Comparison of ENCODE assay signal across 9 mouse cellular contexts in the genomic region with DNA sequence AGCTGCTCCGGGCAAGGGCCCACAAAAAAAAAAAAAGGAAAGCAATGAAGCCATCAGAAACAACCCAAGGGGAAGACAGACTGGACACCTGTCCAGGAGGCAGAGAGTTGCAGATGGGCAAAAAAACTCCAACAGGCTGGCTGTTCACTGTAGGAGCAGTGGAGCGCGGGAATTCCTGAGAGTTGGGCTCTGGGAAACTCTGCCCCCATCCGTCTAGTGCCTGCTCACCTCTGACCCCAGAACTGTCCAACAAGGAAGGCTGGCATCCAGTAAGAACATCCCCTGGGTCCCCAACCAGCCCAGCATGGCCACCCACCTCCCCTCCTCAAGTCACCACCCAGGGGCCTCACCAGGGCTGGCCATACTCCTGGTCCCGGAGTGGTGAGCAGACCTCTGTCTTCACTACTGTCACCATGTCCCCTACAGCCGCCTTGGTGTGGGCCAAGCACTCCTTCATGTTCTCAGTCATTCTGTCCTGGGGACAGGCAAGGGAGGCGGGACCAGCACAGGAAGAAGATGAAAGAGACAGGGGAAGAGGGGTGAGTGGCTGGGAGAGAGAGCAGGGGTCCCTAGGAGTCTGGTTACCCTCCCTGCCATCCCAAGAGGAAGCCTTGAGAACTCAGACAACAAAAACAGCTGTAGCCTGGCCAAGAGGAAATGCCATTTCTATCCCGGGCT. TPM values are rescaled to one million over a fixed set of nuclear protein-coding genes. Genes with fewer than 3 reads are reported as not detected.
A peak's percentile ranks its signal among the peaks of the same experiment; 100 is the strongest.
DNase-seq lines count a peak whose midpoint lies in the region; ATAC-seq and TF ChIP-seq lines count a peak whose summit lies in the region.
"Had no signal": no experiment of that assay in that cellular context is flagged by ENCODE, and none has a peak within 500 bp of the region (broad histone marks: within the 10 kb centered on the region; RNA-seq: fewer than 3 reads in every experiment).

No protein-coding gene starts in this region.

- 59% methylated on average over 8 of the region's 8 CpGs for WGBS in heart, embryonic 10.5 days
- 73% methylated on average over 8 of the region's 8 CpGs for WGBS in heart, adult 2 months
- 57% methylated on average over 8 of the region's 8 CpGs for WGBS in intestine, embryonic 15.5 days
- WGBS in midbrain, embryonic 10.5 days = 60% methylated on average over 8 of the region's 8 CpGs

- peak overlapping the region; percentile 79 for H3K4me3 ChIP-seq in heart, embryonic 10.5 days
- no peak overlapping the region for H3K4me3 ChIP-seq in heart, adult 2 months
- peak overlapping the region; percentile 63 for H3K4me3 ChIP-seq in intestine, embryonic 15.5 days (replicated peaks)
- H3K4me3 ChIP-seq in midbrain, embryonic 10.5 days = peak overlapping the region; percentile 65
- H3K4me3 ChIP-seq: myocyte had no signal

- peak overlapping the region; percentile 92 for H3K4me2 ChIP-seq in intestine, embryonic 15.5 days (replicated peaks)

- H3K36me3 ChIP-seq in heart, embryonic 10.5 days = peaks cover 32% of the 10 kb centered on the region
- H3K36me3 ChIP-seq in heart, adult 2 months (ENCODE audit: control insufficient read depth, insufficient read depth, low read length) = no peaks in the 10 kb centered on the region
- peaks cover 27% of the 10 kb centered on the region; the same call in 1 of the 2 replicates for H3K36me3 ChIP-seq in intestine, embryonic 15.5 days
- H3K36me3 ChIP-seq in midbrain, embryonic 10.5 days = peaks cover 32% of the 10 kb centered on the region

- no peaks in the 10 kb centered on the region for H3K27me3 ChIP-seq in heart, embryonic 10.5 days (ENCODE audit: insufficient read depth, poor library complexity, severe bottlenecking)
- H3K27me3 ChIP-seq in heart, adult 2 months (ENCODE audit: control insufficient read depth, insufficient read depth, low read length) = no peaks in the 10 kb centered on the region
- no peaks in the 10 kb centered on the region for H3K27me3 ChIP-seq in intestine, embryonic 15.5 days (replicated peaks)
- peaks cover 18% of the 10 kb centered on the region for H3K27me3 ChIP-seq in midbrain, embryonic 10.5 days (ENCODE audit: low read depth, poor library complexity, severe bottlenecking)

- H3K9me3 ChIP-seq in heart, embryonic 10.5 days = no peaks in the 10 kb centered on the region
- H3K9me3 ChIP-seq in intestine, embryonic 15.5 days = no peaks in the 10 kb centered on the region
- H3K9me3 ChIP-seq in midbrain, embryonic 10.5 days (replicated peaks) = no peaks in the 10 kb centered on the region

- intact Hi-C loops in heart, adult 2 months (cut with DNase I) = no loop called here
- intact Hi-C loops in left cerebral cortex, postnatal 4 days (cut with DNase I) = no loop called here

- no peaks in the 10 kb centered on the region for H3K79me2 ChIP-seq in heart, adult 2 months (replicated peaks; ENCODE audit: control insufficient read depth, insufficient read depth, low read length)

- H3K27ac ChIP-seq in heart, embryonic 10.5 days = peak overlapping the region; percentile 94
- H3K27ac ChIP-seq in heart, adult 2 months = no peak overlapping the region
- H3K27ac ChIP-seq in intestine, embryonic 15.5 days = peak overlapping the region; percentile 93
- H3K27ac ChIP-seq in midbrain, embryonic 10.5 days (replicated peaks) = peak overlapping the region; percentile 90

- peaks cover 27% of the 10 kb centered on the region for H3K4me1 ChIP-seq in heart, embryonic 10.5 days
- H3K4me1 ChIP-seq in heart, adult 2 months (ENCODE audit: control insufficient read depth, insufficient read depth, low read length) = peaks cover 2% of the 10 kb centered on the region; the same call in 1 of the 2 replicates
- H3K4me1 ChIP-seq in intestine, embryonic 15.5 days (replicated peaks) = peaks cover 26% of the 10 kb centered on the region
- peaks cover 28% of the 10 kb centered on the region for H3K4me1 ChIP-seq in midbrain, embryonic 10.5 days

- H3K9ac ChIP-seq in heart, adult 2 months (ENCODE audit: low read depth, low read length) = no peak overlapping the region
- peak overlapping the region; percentile 71 for H3K9ac ChIP-seq in intestine, embryonic 15.5 days

- no peak for TF ChIP-seq POLR2A in heart, adult 2 months (IDR thresholded peaks at IDR 0.05; ENCODE audit: insufficient read depth, low read depth, low read length)

- no peak for DNase-seq in heart, embryonic 10.5 days (ENCODE audit: low spot score)
- no peak for DNase-seq in heart, adult 2 months
- DNase-seq in embryo, embryonic 9.5 days (ENCODE audit: extremely low spot score) = peak; percentile 50
- DNase-seq in midbrain, embryonic 10.5 days (ENCODE audit: low spot score) = no peak
- no peak for DNase-seq in cerebellum, postnatal 25 days
- DNase-seq in frontal cortex, postnatal 25 days (ENCODE audit: low spot score in 2 of 2) = no peak
- DNase-seq in left cerebral cortex, postnatal 4 days = no peak

- no peak for TF ChIP-seq EP300 in heart, adult 2 months (IDR thresholded peaks at IDR 0.05; ENCODE audit: insufficient read depth, low read depth, low read length)

- no peak; the same call in 1 of the 2 replicates for ATAC-seq in intestine, embryonic 15.5 days

- no peak for TF ChIP-seq CTCF in heart, adult 2 months (IDR thresholded peaks at IDR 0.05)

RNA-seq across cellular contexts. Expression of a gene that starts 32.4 kb away (rescaled TPM):
- 4.5 and 4.6 TPM in 2 replicates for polyA plus RNA-seq in heart, embryonic 10.5 days (2016; fragmentation: Nextera tagmentation; extraction: Ambion mirVana)
- total RNA-seq in heart, adult 2 months (2021) = 1 to 10 TPM; 7.9 to 9.5 TPM
- 4.4 and 6.1 TPM in 2 replicates for polyA plus RNA-seq in heart, adult 2 months (2012; rRNA removed)
- polyA plus RNA-seq in intestine, embryonic 15.5 days (2015; fragmentation: Nextera tagmentation; extraction: Ambion mirVana) = 8.0 and 8.6 TPM in 2 replicates
- 1.5 and 1.7 TPM in 2 replicates for polyA plus RNA-seq in midbrain, embryonic 10.5 days (2016; fragmentation: Nextera tagmentation; extraction: Ambion mirVana)
- total RNA-seq in left cerebral cortex, postnatal 4 days (2021) = 10 to 100 TPM; 29.2 to 30.8 TPM
